Mouse (Mus musculus): ENCODE results near the gene Fam213b. TPM values are rescaled to one million over a fixed set of nuclear protein-coding genes. Genes with fewer than 3 reads are reported as not detected.

Fam213b gene
- polyA plus RNA-seq, 1 experiment from 2014 or later = 11.3 TPM

GRCm38 (mm10) chr4:154895549-154895948 lies 3.4 kb downstream of the Fam213b start:
- no peak for ATAC-seq

GRCm38 (mm10) chr4:154890887-154891286 lies 8.0 kb downstream of the Fam213b start:
- no peaks in the 10 kb centered on the region for H3K4me1 ChIP-seq
- no peak overlapping the region for H3K4me2 ChIP-seq
- no peak overlapping the region for H3K4me3 ChIP-seq
- no peak for ATAC-seq
- H3K27ac ChIP-seq = no peak overlapping the region
- H3K36me3 ChIP-seq = no peaks in the 10 kb centered on the region
- H3K27me3 ChIP-seq (replicated peaks) = peaks cover 90% of the 10 kb centered on the region
- H3K9ac ChIP-seq = no peak overlapping the region
- 81% methylated on average over 14 of the region's 14 CpGs for WGBS (ENCODE audit: insufficient replicate concordance)
- H3K9me3 ChIP-seq (replicated peaks) = no peaks in the 10 kb centered on the region

More at GRCm38 (mm10) chr4:154895549-154895948, 3.4 kb downstream of the Fam213b start:
- H3K36me3 ChIP-seq = no peaks in the 10 kb centered on the region
- no peak overlapping the region for H3K27ac ChIP-seq
- H3K4me1 ChIP-seq = peaks cover 22% of the 10 kb centered on the region
- no peak overlapping the region for H3K4me3 ChIP-seq
- no peak overlapping the region for H3K4me2 ChIP-seq
- peaks cover 94% of the 10 kb centered on the region for H3K27me3 ChIP-seq (replicated peaks)
- no peak overlapping the region for H3K9ac ChIP-seq
- no peaks in the 10 kb centered on the region for H3K9me3 ChIP-seq (replicated peaks)
- WGBS (ENCODE audit: insufficient replicate concordance) = 44% methylated on average over 5 of the region's 5 CpGs

GRCm38 (mm10) chr4:154887593-154888250 lies 11.2 kb downstream of the Fam213b start:
- Histone ChIP-seq H3K36me3 (no peaks in the 10 kb centered on the region), H3K4me2 (no peak overlapping the region), H3K9me3 (replicated peaks) (no peaks in the 10 kb centered on the region), H3K4me1 (peaks cover 5% of the 10 kb centered on the region), H3K9ac (no peak overlapping the region), H3K27me3 (replicated peaks) (peaks cover 88% of the 10 kb centered on the region), H3K4me3 (no peak overlapping the region), H3K27ac (no peak overlapping the region)
- WGBS (ENCODE audit: insufficient replicate concordance) = 67% methylated on average over 15 of the region's 15 CpGs
- no peak for ATAC-seq

- Histone ChIP-seq H3K9me3 (replicated peaks) (no peaks in the 10 kb centered on the region), H3K4me2 (no peak overlapping the region), H3K27me3 (replicated peaks) (peaks cover 84% of the 10 kb centered on the region), H3K9ac (peak overlapping the region; percentile 34; the same call in 1 of the 2 replicates), H3K36me3 (no peaks in the 10 kb centered on the region), H3K4me1 (peaks cover 12% of the 10 kb centered on the region), H3K27ac (no peak overlapping the region), H3K4me3 (no peak overlapping the region)
- ATAC-seq = no peak
- WGBS (ENCODE audit: insufficient replicate concordance) = 59% methylated on average over 13 of the region's 13 CpGs
Observed at GRCm38 (mm10) chr4:154886876-154887592, 11.9 kb downstream of the Fam213b start.

GRCm38 (mm10) chr4:154885416-154885815 lies 13.5 kb downstream of the Fam213b start:
- no peak overlapping the region for H3K4me3 ChIP-seq
- ATAC-seq = no peak
- no peak overlapping the region for H3K27ac ChIP-seq
- H3K36me3 ChIP-seq = no peaks in the 10 kb centered on the region
- peaks cover 27% of the 10 kb centered on the region for H3K4me1 ChIP-seq
- H3K4me2 ChIP-seq = no peak overlapping the region
- WGBS (ENCODE audit: insufficient replicate concordance) = 69% methylated on average over 11 of the region's 11 CpGs
- no peak overlapping the region for H3K9ac ChIP-seq
- peaks cover 68% of the 10 kb centered on the region for H3K27me3 ChIP-seq (replicated peaks)
- H3K9me3 ChIP-seq (replicated peaks) = no peaks in the 10 kb centered on the region

- peak; percentile 62 for ATAC-seq
- peaks cover 52% of the 10 kb centered on the region for H3K4me1 ChIP-seq
- H3K9me3 ChIP-seq (replicated peaks) = no peaks in the 10 kb centered on the region
- H3K36me3 ChIP-seq = no peaks in the 10 kb centered on the region
- WGBS (ENCODE audit: insufficient replicate concordance) = 20% methylated on average over 14 of the region's 14 CpGs
- H3K27ac ChIP-seq = peak overlapping the region; percentile 93
- H3K27me3 ChIP-seq (replicated peaks) = peaks cover 45% of the 10 kb centered on the region
- peak overlapping the region; percentile 28 for H3K4me3 ChIP-seq
- peak overlapping the region; percentile 60 for H3K4me2 ChIP-seq
- H3K9ac ChIP-seq = peak overlapping the region; percentile 72
Observed at GRCm38 (mm10) chr4:154882014-154882659, 16.8 kb downstream of the Fam213b start.

GRCm38 (mm10) chr4:154880730-154881129 lies 18.2 kb downstream of the Fam213b start:
- peak; percentile 88 for ATAC-seq
- no peaks in the 10 kb centered on the region for H3K9me3 ChIP-seq (replicated peaks)
- peak overlapping the region; percentile 93 for H3K27ac ChIP-seq
- 21% methylated on average over 6 of the region's 6 CpGs for WGBS (ENCODE audit: insufficient replicate concordance)
- H3K4me3 ChIP-seq = peak overlapping the region; percentile 16
- peak overlapping the region; percentile 72 for H3K9ac ChIP-seq
- H3K4me1 ChIP-seq = peaks cover 52% of the 10 kb centered on the region
- H3K36me3 ChIP-seq = no peaks in the 10 kb centered on the region
- H3K4me2 ChIP-seq = peak overlapping the region; percentile 60
- peaks cover 43% of the 10 kb centered on the region for H3K27me3 ChIP-seq (replicated peaks)

- peak overlapping the region; percentile 53 for H3K4me3 ChIP-seq
- H3K4me2 ChIP-seq = peak overlapping the region; percentile 79
- H3K27me3 ChIP-seq (replicated peaks) = peaks cover 25% of the 10 kb centered on the region
- peak overlapping the region; percentile 68 for H3K9ac ChIP-seq
- peaks cover 50% of the 10 kb centered on the region for H3K4me1 ChIP-seq
- H3K9me3 ChIP-seq (replicated peaks) = no peaks in the 10 kb centered on the region
- ATAC-seq = peak; percentile 77
- no peaks in the 10 kb centered on the region for H3K36me3 ChIP-seq
- 9% methylated on average over 18 of the region's 18 CpGs for WGBS (ENCODE audit: insufficient replicate concordance)
- peak overlapping the region; percentile 93 for H3K27ac ChIP-seq
Observed at GRCm38 (mm10) chr4:154877864-154878548, 20.9 kb downstream of the Fam213b start.

GRCm38 (mm10) chr4:154873186-154873585 lies 25.7 kb downstream of the Fam213b start:
- Histone ChIP-seq H3K36me3 (no peaks in the 10 kb centered on the region), H3K27me3 (replicated peaks) (peaks cover 59% of the 10 kb centered on the region), H3K4me3 (no peak overlapping the region), H3K27ac (no peak overlapping the region), H3K4me1 (peaks cover 2% of the 10 kb centered on the region), H3K4me2 (no peak overlapping the region), H3K9ac (no peak overlapping the region), H3K9me3 (replicated peaks) (no peaks in the 10 kb centered on the region)
- ATAC-seq = no peak
- 62% methylated on average over 6 of the region's 6 CpGs for WGBS (ENCODE audit: insufficient replicate concordance)

- Histone ChIP-seq H3K27ac (no peak overlapping the region), H3K4me2 (no peak overlapping the region), H3K36me3 (no peaks in the 10 kb centered on the region), H3K9me3 (replicated peaks) (no peaks in the 10 kb centered on the region), H3K27me3 (replicated peaks) (peaks cover 71% of the 10 kb centered on the region), H3K4me1 (no peaks in the 10 kb centered on the region), H3K4me3 (no peak overlapping the region), H3K9ac (no peak overlapping the region; the same call in 1 of the 2 replicates)
- no peak for ATAC-seq
- WGBS (ENCODE audit: insufficient replicate concordance) = 16% methylated on average over 13 of the region's 13 CpGs
Observed at GRCm38 (mm10) chr4:154871757-154872251, 27.1 kb downstream of the Fam213b start.

- H3K4me2 ChIP-seq = no peak overlapping the region
- WGBS (ENCODE audit: insufficient replicate concordance) = 61% methylated on average over 4 of the region's 4 CpGs
- no peaks in the 10 kb centered on the region for H3K4me1 ChIP-seq
- no peak overlapping the region for H3K27ac ChIP-seq
- no peaks in the 10 kb centered on the region for H3K9me3 ChIP-seq (replicated peaks)
- H3K27me3 ChIP-seq (replicated peaks) = peaks cover 60% of the 10 kb centered on the region
- no peak for ATAC-seq
- H3K4me3 ChIP-seq = no peak overlapping the region
- H3K36me3 ChIP-seq = no peaks in the 10 kb centered on the region
- no peak overlapping the region for H3K9ac ChIP-seq
Observed at GRCm38 (mm10) chr4:154870721-154871120, 28.2 kb downstream of the Fam213b start.

Data from liver, embryonic 12.5 days (tissue).